Mouse (Mus musculus): ENCODE measurements around the gene Nudt16l1.

DNA sequence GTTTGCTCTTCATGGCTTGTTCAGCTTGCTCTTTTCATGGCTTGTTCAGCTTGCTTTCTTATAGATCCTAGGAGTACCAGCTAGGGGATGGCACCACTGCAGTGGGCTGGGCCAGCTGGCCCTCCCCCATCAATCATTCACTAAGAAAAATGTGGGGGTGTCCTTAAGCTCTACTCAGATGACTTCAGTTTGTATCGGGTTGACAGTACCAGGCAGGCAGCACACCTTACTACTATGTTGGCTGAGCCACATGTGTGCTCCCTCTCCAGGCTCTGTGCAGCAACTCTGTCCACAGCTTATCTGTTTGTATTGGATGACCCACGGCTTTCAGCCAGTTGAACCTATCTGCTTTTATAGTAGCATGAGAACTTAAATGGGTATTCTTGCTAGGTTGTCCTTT, 10.1 kb upstream of the Nudt16l1 start:
- TF ChIP-seq CTCF (IDR thresholded peaks at IDR 0.05; ENCODE audit: control insufficient read depth, insufficient read depth, low read length) (no peak), POLR2A (IDR thresholded peaks at IDR 0.05; ENCODE audit: borderline replicate concordance, control insufficient read depth, low read depth, low read length) (no peak)

Data from bone marrow, adult 2 months (tissue).